Mouse (Mus musculus): ENCODE measurements at regions not wholly inside any gene's neighbourhood (a gene's known extent, or its start where the extent isn't known, plus 50 kb on each side); places are given as distances from the start of the nearest gene placed in this dataset.

DNA sequence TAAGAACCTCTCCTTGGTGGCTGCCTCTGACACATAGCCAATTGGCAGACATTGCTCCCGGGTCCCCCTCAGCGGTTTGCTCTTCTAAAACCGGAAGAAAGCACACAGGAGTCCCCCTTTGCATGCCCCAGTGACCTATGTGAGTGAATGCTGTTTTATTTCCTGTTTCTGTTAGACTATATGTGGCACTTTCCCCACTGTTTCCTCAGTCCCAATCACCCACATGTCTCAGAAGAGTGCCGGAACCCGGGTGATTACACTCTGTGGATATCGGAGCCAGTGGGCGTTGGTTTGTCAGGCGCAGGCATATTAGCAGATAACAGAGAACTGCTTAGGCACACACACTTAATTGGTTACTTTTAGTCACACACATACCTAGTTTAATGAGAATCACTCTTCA is 66.3 kb upstream of the Rpl34 start:
- Histone ChIP-seq H3K4me1 (ENCODE audit: control insufficient read depth, insufficient read depth, low read depth, low read length) (no peaks in the 10 kb centered on the region), H3K4me3 (ENCODE audit: low read length) (no peak overlapping the region), H3K4me2 (ENCODE audit: low read length) (no peak overlapping the region), H3K27ac (ENCODE audit: low read depth, low read length) (no peak overlapping the region), H3K36me3 (ENCODE audit: control insufficient read depth, insufficient read depth, low read length) (no peaks in the 10 kb centered on the region), H3K9ac (ENCODE audit: low read depth, low read length) (no peak overlapping the region), H3K9me3 (ENCODE audit: control insufficient read depth, low read length) (no peaks in the 10 kb centered on the region), H3K27me3 (replicated peaks; ENCODE audit: control insufficient read depth, insufficient read depth, low read length) (no peaks in the 10 kb centered on the region)
- ATAC-seq, result no peak
- WGBS, result 82% methylated on average over 8 of the region's 8 CpGs

DNA sequence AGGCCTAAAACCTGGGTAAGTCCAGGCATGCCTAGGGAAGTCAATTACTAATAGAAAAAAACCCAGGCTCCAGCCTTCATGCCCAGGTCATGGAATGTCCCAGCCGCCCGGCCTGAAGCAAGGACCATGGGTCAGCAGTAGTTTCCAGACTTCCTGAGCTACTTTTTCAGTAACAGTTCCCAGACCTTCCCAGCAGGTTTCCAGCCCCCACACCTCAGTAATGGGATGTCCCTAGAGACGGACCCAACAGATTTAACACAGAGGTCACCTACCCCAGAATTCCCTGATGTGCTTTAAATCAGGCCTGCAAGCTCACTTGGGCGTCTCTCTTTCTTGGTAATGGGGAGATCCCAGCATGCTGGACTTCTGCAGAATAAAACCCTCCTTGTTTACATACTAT is 65.2 kb upstream of the Rpl34 start:
- Histone ChIP-seq H3K27ac (ENCODE audit: low read depth, low read length) (no peak overlapping the region), H3K27me3 (replicated peaks; ENCODE audit: control insufficient read depth, insufficient read depth, low read length) (no peaks in the 10 kb centered on the region), H3K9me3 (ENCODE audit: control insufficient read depth, low read length) (no peaks in the 10 kb centered on the region), H3K4me1 (ENCODE audit: control insufficient read depth, insufficient read depth, low read depth, low read length) (no peaks in the 10 kb centered on the region), H3K4me3 (ENCODE audit: low read length) (no peak overlapping the region), H3K4me2 (ENCODE audit: low read length) (no peak overlapping the region), H3K9ac (ENCODE audit: low read depth, low read length) (no peak overlapping the region), H3K36me3 (ENCODE audit: control insufficient read depth, insufficient read depth, low read length) (no peaks in the 10 kb centered on the region)
- 83% methylated on average over 4 of the region's 4 CpGs for WGBS
- no peak for ATAC-seq

DNA sequence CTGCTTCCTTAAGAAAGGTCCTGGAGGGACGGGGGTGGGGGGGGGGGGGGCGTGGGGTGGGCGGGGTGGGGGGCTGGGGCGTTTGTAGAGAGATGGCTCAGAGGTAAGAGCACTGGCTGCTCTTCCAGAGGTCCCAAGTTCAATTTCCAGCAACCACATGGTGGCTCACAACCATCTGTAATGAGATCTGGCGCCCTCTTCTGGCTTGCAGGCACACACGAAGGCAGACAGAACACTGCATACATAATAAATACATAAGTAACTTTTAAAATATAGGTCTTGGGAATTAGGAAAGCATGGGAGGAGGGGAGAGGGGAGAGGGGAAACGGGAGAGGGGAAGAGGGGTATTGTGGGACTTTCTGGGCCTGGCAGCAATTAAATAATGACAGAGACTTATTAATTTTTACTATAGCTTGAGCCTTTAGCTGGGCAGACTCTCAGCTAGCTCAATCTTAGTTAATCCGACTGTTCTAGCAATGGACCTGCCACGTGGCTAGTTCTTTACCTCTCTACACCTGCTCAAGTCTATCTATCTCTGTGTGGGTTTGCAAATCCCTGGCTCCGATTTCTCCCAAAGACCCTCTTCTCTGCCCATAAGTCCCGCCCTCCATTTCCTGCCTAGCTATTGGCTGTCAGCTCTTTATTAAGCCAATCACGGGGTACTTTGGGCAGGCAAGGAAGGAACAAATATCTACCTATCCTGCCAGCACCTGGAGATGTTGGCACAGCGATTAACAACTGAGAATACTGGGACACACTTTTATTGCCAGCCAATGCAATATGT is 64.1 kb upstream of the Rpl34 start:
- H3K27me3 ChIP-seq (replicated peaks; ENCODE audit: control insufficient read depth, insufficient read depth, low read length), result no peaks in the 10 kb centered on the region
- no peak overlapping the region for H3K27ac ChIP-seq (ENCODE audit: low read depth, low read length)
- ATAC-seq, result no peak
- H3K9ac ChIP-seq (ENCODE audit: low read depth, low read length), result no peak overlapping the region
- H3K4me3 ChIP-seq (ENCODE audit: low read length), result no peak overlapping the region
- H3K9me3 ChIP-seq (ENCODE audit: control insufficient read depth, low read length), result no peaks in the 10 kb centered on the region
- H3K4me1 ChIP-seq (ENCODE audit: control insufficient read depth, insufficient read depth, low read depth, low read length), result no peaks in the 10 kb centered on the region
- 38% methylated on average over 11 of the region's 13 CpGs for WGBS
- H3K4me2 ChIP-seq (ENCODE audit: low read length), result no peak overlapping the region
- no peaks in the 10 kb centered on the region for H3K36me3 ChIP-seq (ENCODE audit: control insufficient read depth, insufficient read depth, low read length)

DNA sequence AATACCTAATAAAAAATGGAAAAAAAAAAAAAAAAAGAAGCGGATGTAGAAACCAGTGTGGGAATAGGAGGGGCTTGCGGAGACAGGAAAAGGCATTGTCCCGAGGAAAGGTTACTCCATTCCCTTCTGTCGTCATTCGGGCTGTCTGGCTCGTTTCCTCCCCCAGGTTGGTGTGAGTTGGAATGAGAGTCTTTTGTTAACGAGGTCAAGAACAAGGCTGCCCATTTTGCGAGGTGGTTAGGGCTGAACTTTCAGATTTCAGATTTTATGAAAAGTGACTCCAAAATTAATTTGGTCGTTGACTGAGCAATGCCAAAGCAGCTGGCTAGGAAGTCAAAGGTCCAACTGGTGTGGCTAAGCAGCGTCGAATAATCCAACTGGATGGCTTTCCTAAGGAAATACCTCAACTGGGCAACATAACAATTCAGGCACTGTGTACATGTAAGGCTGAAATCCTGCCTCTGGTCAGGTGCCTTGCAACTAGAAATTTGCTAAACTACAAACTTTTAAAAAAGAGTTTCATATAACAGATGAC is 50.6 kb upstream of the Rpl34 start:
- no peak for ATAC-seq
- H3K36me3 ChIP-seq (ENCODE audit: control insufficient read depth, insufficient read depth, low read length), result no peaks in the 10 kb centered on the region
- WGBS, result 85% methylated on average over 11 of the region's 11 CpGs
- H3K27ac ChIP-seq (ENCODE audit: low read depth, low read length), result no peak overlapping the region
- no peaks in the 10 kb centered on the region for H3K9me3 ChIP-seq (ENCODE audit: control insufficient read depth, low read length)
- no peak overlapping the region for H3K4me3 ChIP-seq (ENCODE audit: low read length)
- no peaks in the 10 kb centered on the region for H3K27me3 ChIP-seq (replicated peaks; ENCODE audit: control insufficient read depth, insufficient read depth, low read length)
- H3K4me2 ChIP-seq (ENCODE audit: low read length), result no peak overlapping the region
- no peak overlapping the region for H3K9ac ChIP-seq (ENCODE audit: low read depth, low read length)
- H3K4me1 ChIP-seq (ENCODE audit: control insufficient read depth, insufficient read depth, low read depth, low read length), result no peaks in the 10 kb centered on the region
